Mouse (Mus musculus): ENCODE measurements around the gene Rdh13. TPM values are rescaled to one million over a fixed set of nuclear protein-coding genes. Genes with fewer than 3 reads are reported as not detected.

Rdh13 gene
- 40.7 TPM for polyA plus RNA-seq (2012; fragmentation: generic; extraction: Trizol)
- long read RNA-seq, experiment 1, partial matches to known transcripts = 0 of 41 reads
- long read RNA-seq, experiment 1, other reads (novel, unspliced or antisense) = 37 of 41 reads
- long read RNA-seq, experiment 2, transcript Rdh13-201 (7 exons, 3,034 nt) = major isoform, 43 of 102 reads
- long read RNA-seq, experiment 2, partial matches to known transcripts = 22 of 102 reads
- long read RNA-seq, experiment 2, other reads (novel, unspliced or antisense) = 37 of 102 reads

- Histone ChIP-seq H3K79me3 (ENCODE audit: low read depth) (peaks cover 14% of the 10 kb centered on the region), H3K79me2 (ENCODE audit: control insufficient read depth, insufficient read depth) (peaks cover 24% of the 10 kb centered on the region), H3K4me3 (ENCODE audit: insufficient read depth, poor library complexity, severe bottlenecking) (peak within 1 kb of the TSS; percentile 60), H3K36me3 (ENCODE audit: control insufficient read depth, insufficient read depth) (peaks cover 31% of the 10 kb centered on the region), H3ac (ENCODE audit: control insufficient read depth, insufficient read length, low read depth) (peak within 1 kb of the TSS; percentile 82), H3K27me3 (ENCODE audit: control insufficient read depth, insufficient read depth, insufficient read length) (peaks cover 5% of the 10 kb centered on the region)
- peak; percentile 72 for TF ChIP-seq MAX (IDR thresholded peaks at IDR 0.05)
- TF ChIP-seq CEBPB (IDR thresholded peaks at IDR 0.05; ENCODE audit: low read depth) = no peak
Observed at GRCm38 (mm10) chr7:4445216-4445791, at the start of gene Rdh13. Gene Rdh13 (minus strand): TSS chr7:4445649.

GRCm38 (mm10) chr7:4493991-4494390 is 48.5 kb upstream of the Rdh13 start:
- Histone ChIP-seq H3K79me3 (ENCODE audit: low read depth) (peaks cover 46% of the 10 kb centered on the region), H3K4me3 (ENCODE audit: insufficient read depth, poor library complexity, severe bottlenecking) (no peak overlapping the region), H3ac (ENCODE audit: control insufficient read depth, insufficient read length, low read depth) (no peak overlapping the region), H3K36me3 (ENCODE audit: control insufficient read depth, insufficient read depth) (peaks cover 35% of the 10 kb centered on the region), H3K27me3 (ENCODE audit: control insufficient read depth, insufficient read depth, insufficient read length) (no peaks in the 10 kb centered on the region), H3K79me2 (ENCODE audit: control insufficient read depth, insufficient read depth) (peaks cover 85% of the 10 kb centered on the region)
- no peak for TF ChIP-seq CEBPB (IDR thresholded peaks at IDR 0.05; ENCODE audit: low read depth)
- TF ChIP-seq MAX (IDR thresholded peaks at IDR 0.05) = no peak
- no peak for TF ChIP-seq MYOG (IDR thresholded peaks at IDR 0.05; ENCODE audit: control insufficient read depth, extremely low read depth, insufficient read length)

- no peak overlapping the region for H3K4me3 ChIP-seq (ENCODE audit: insufficient read depth, poor library complexity, severe bottlenecking)
- H3K36me3 ChIP-seq (ENCODE audit: control insufficient read depth, insufficient read depth) = peaks cover 45% of the 10 kb centered on the region
Observed at GRCm38 (mm10) chr7:4492284-4493224, 47.1 kb upstream of the Rdh13 start.

GRCm38 (mm10) chr7:4491308-4491707 is 45.9 kb upstream of the Rdh13 start:
- Histone ChIP-seq H3K79me2 (ENCODE audit: control insufficient read depth, insufficient read depth) (peaks cover 79% of the 10 kb centered on the region), H3K27me3 (ENCODE audit: control insufficient read depth, insufficient read depth, insufficient read length) (no peaks in the 10 kb centered on the region), H3K79me3 (ENCODE audit: low read depth) (peaks cover 33% of the 10 kb centered on the region), H3ac (ENCODE audit: control insufficient read depth, insufficient read length, low read depth) (no peak overlapping the region), H3K4me3 (ENCODE audit: insufficient read depth, poor library complexity, severe bottlenecking) (no peak overlapping the region), H3K36me3 (ENCODE audit: control insufficient read depth, insufficient read depth) (peaks cover 43% of the 10 kb centered on the region)
- TF ChIP-seq MYOG (IDR thresholded peaks at IDR 0.05; ENCODE audit: control insufficient read depth, extremely low read depth, insufficient read length) (no peak), MAX (IDR thresholded peaks at IDR 0.05) (no peak), CEBPB (IDR thresholded peaks at IDR 0.05; ENCODE audit: low read depth) (no peak), FOSL1 (IDR thresholded peaks at IDR 0.05; ENCODE audit: insufficient read depth, low read length, poor library complexity, severe bottlenecking) (no peak), MYOD1 (IDR thresholded peaks at IDR 0.05; ENCODE audit: control insufficient read depth, insufficient read length, low read depth) (no peak)

More at GRCm38 (mm10) chr7:4492284-4493224, 47.1 kb upstream of the Rdh13 start:
- peaks cover 45% of the 10 kb centered on the region for H3K79me3 ChIP-seq (ENCODE audit: low read depth)
- H3K27me3 ChIP-seq (ENCODE audit: control insufficient read depth, insufficient read depth, insufficient read length) = no peaks in the 10 kb centered on the region
- TF ChIP-seq MYOD1 (IDR thresholded peaks at IDR 0.05; ENCODE audit: control insufficient read depth, insufficient read length, low read depth) (no peak), USF1 (IDR thresholded peaks at IDR 0.05; ENCODE audit: low read depth) (peak; percentile 37), CTCF (IDR thresholded peaks at IDR 0.05; ENCODE audit: control insufficient read depth, insufficient read depth, insufficient read length) (no peak), MYOG (IDR thresholded peaks at IDR 0.05; ENCODE audit: control insufficient read depth, extremely low read depth, insufficient read length) (no peak), CEBPB (IDR thresholded peaks at IDR 0.05; ENCODE audit: low read depth) (no peak), MAX (IDR thresholded peaks at IDR 0.05) (no peak), FOSL1 (IDR thresholded peaks at IDR 0.05; ENCODE audit: insufficient read depth, low read length, poor library complexity, severe bottlenecking) (no peak)
- peaks cover 83% of the 10 kb centered on the region for H3K79me2 ChIP-seq (ENCODE audit: control insufficient read depth, insufficient read depth)
- H3ac ChIP-seq (ENCODE audit: control insufficient read depth, insufficient read length, low read depth) = no peak overlapping the region

GRCm38 (mm10) chr7:4482281-4482680 is 36.8 kb upstream of the Rdh13 start:
- Histone ChIP-seq H3K4me3 (ENCODE audit: insufficient read depth, poor library complexity, severe bottlenecking) (no peak overlapping the region), H3K36me3 (ENCODE audit: control insufficient read depth, insufficient read depth) (peaks cover 14% of the 10 kb centered on the region), H3ac (ENCODE audit: control insufficient read depth, insufficient read length, low read depth) (no peak overlapping the region), H3K27me3 (ENCODE audit: control insufficient read depth, insufficient read depth, insufficient read length) (no peaks in the 10 kb centered on the region), H3K79me2 (ENCODE audit: control insufficient read depth, insufficient read depth) (peaks cover 5% of the 10 kb centered on the region), H3K79me3 (ENCODE audit: low read depth) (no peaks in the 10 kb centered on the region)
- no peak for TF ChIP-seq CEBPB (IDR thresholded peaks at IDR 0.05; ENCODE audit: low read depth)
- no peak for TF ChIP-seq FOSL1 (IDR thresholded peaks at IDR 0.05; ENCODE audit: insufficient read depth, low read length, poor library complexity, severe bottlenecking)
- no peak for TF ChIP-seq MAX (IDR thresholded peaks at IDR 0.05)
- no peak for TF ChIP-seq MYOD1 (IDR thresholded peaks at IDR 0.05; ENCODE audit: control insufficient read depth, insufficient read length, low read depth)
- no peak for TF ChIP-seq USF1 (IDR thresholded peaks at IDR 0.05; ENCODE audit: low read depth)
- TF ChIP-seq MYOG (IDR thresholded peaks at IDR 0.05; ENCODE audit: control insufficient read depth, extremely low read depth, insufficient read length) = no peak
- TF ChIP-seq CTCF (IDR thresholded peaks at IDR 0.05; ENCODE audit: control insufficient read depth, insufficient read depth, insufficient read length) = no peak

Measured in C2C12 (cell line).